Mouse (Mus musculus): Measurements from ENCODE around the gene Gm45234. TPM values are rescaled to one million over a fixed set of nuclear protein-coding genes. Genes with fewer than 3 reads are reported as not detected.

Gm45234 gene
- polyA plus RNA-seq, 1 experiment = not detected

DNA sequence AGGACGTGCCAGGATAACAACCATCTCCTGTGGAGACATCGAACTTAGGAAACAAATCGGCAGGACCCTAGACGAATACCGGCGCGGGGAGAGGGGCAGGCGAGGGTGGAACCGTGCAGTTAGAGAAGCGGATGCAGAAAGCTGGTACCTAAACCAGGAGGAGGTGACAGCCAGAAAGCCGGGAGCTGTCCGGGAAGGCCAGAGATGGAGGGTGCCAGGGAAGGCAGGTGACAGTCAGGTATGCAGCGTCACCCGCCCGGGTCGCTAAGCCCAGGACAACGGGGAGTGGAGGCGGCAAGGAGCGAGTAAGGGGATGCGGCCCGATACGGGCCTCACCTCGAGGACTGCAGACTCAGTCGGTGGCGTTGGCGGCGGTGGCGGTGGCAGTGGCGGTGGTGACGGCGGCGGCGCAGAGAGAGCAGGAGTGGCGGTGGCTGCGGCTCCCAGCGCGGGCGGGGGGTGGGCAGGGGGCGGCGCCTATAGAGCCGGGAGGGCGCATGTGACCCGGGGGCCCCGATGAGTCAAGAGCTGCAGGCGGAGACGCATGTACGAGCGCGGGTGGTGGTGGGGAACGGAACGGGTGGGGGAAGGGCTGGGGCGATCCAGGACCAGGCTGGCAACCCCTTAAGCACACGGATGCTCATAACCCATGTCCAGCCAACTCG, 13.4 kb upstream of the Gm45234 start, which contains the start of gene Eno2:
Gene Eno2 (minus strand): TSS at position 573 of the 665 bp plus-strand sequence.
- Histone ChIP-seq H3K9me3 (replicated peaks; ENCODE audit: control insufficient read depth, insufficient read depth, low read length, poor library complexity, severe bottlenecking) (no peaks in the 10 kb centered on the region), H3K4me3 (ENCODE audit: low read depth, low read length) (peak within 1 kb of the TSS; percentile 75), H3K27me3 (ENCODE audit: control insufficient read depth, insufficient read depth, low read length, poor library complexity, severe bottlenecking) (no peaks in the 10 kb centered on the region), H3K4me1 (ENCODE audit: control insufficient read depth, insufficient read depth, low read length) (peaks cover 2% of the 10 kb centered on the region), H3K27ac (ENCODE audit: insufficient read depth, low read length) (no peak within 1 kb of the TSS), H3K9ac (ENCODE audit: low read depth, poor library complexity, severe bottlenecking) (peak within 1 kb of the TSS; percentile 43), H3K36me3 (ENCODE audit: control insufficient read depth, insufficient read depth, low read length, poor library complexity, severe bottlenecking) (no peaks in the 10 kb centered on the region)
- TF ChIP-seq POLR2A (IDR thresholded peaks at IDR 0.05; ENCODE audit: insufficient read depth, low read length) (no peak), EP300 (IDR thresholded peaks at IDR 0.05; ENCODE audit: insufficient read depth, low read depth, low read length) (no peak), CTCF (IDR thresholded peaks at IDR 0.05; ENCODE audit: low read depth, low read length) (no peak)

DNA sequence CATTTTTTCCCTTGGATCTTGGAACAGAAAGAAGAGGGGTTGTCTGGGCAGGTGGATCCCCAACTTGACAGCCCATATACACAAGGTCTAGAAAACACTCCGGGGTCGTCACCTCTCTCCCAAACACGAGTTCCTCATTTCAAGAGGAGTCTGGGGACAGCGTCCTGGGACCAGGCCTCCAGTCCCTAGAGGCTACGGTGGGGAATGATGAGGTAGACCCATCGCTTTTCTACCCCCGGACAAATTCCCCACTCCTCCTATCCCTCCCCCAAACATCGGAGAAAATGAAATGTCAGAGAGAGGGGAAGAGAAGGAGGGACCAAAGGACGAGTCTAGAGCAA, 12.9 kb upstream of the Gm45234 start:
- H3K9ac ChIP-seq (ENCODE audit: low read depth, poor library complexity, severe bottlenecking) = peak overlapping the region; percentile 43; the same call in 1 of the 2 replicates
- TF ChIP-seq EP300 (IDR thresholded peaks at IDR 0.05; ENCODE audit: insufficient read depth, low read depth, low read length) (no peak), POLR2A (IDR thresholded peaks at IDR 0.05; ENCODE audit: insufficient read depth, low read length) (no peak), CTCF (IDR thresholded peaks at IDR 0.05; ENCODE audit: low read depth, low read length) (no peak)

DNA sequence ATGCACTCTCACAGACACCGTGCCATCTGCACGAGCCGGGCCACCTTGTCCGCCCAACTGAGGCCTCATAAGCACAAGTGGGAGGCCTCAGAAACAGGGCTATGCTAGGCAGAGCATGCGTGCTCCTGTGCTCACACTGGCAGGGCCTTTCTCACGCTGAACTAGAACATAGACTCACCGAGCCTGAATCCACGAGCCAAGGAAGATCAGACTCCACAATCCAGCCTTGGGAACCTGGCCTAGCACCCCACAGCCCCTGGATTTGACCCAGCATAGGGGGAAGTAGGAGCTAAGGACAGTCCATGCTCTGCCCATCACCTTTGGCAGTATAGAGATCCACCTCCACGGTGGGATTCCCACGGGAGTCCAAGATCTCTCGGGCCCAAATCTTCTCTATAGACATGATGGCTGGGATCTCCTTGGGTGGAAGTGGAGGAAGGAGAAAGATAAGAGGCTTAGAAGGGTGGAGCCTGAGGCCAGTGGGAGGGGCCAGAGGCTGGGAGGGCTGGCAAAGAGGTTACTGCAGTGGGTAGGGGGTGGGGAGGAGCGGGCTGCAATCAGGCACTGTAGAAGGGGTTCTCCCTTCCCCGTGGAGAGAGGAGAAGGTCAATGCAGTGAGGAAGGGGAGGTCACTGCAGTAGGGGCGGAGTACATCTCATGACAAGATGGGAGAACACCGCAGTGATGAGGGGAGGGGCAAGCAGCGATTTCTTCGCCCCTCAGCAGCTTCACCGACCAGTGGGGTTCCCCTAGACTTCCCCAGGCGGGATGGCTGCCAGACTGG, 12.3 kb upstream of the Gm45234 start:
- no peaks in the 10 kb centered on the region for H3K27me3 ChIP-seq (ENCODE audit: control insufficient read depth, insufficient read depth, low read length, poor library complexity, severe bottlenecking)
- H3K9me3 ChIP-seq (replicated peaks; ENCODE audit: control insufficient read depth, insufficient read depth, low read length, poor library complexity, severe bottlenecking) = no peaks in the 10 kb centered on the region
- no peak overlapping the region for H3K27ac ChIP-seq (ENCODE audit: insufficient read depth, low read length)
- H3K4me3 ChIP-seq (ENCODE audit: low read depth, low read length) = peak overlapping the region; percentile 75
- peaks cover 2% of the 10 kb centered on the region for H3K4me1 ChIP-seq (ENCODE audit: control insufficient read depth, insufficient read depth, low read length)
- TF ChIP-seq CTCF (IDR thresholded peaks at IDR 0.05; ENCODE audit: low read depth, low read length) (no peak), POLR2A (IDR thresholded peaks at IDR 0.05; ENCODE audit: insufficient read depth, low read length) (no peak), EP300 (IDR thresholded peaks at IDR 0.05; ENCODE audit: insufficient read depth, low read depth, low read length) (no peak)
- H3K36me3 ChIP-seq (ENCODE audit: control insufficient read depth, insufficient read depth, low read length, poor library complexity, severe bottlenecking) = no peaks in the 10 kb centered on the region
- no peak overlapping the region for H3K9ac ChIP-seq (ENCODE audit: low read depth, poor library complexity, severe bottlenecking)

More for the DNA sequence above, 12.9 kb upstream of the Gm45234 start:
- Histone ChIP-seq H3K4me3 (ENCODE audit: low read depth, low read length) (peak overlapping the region; percentile 75), H3K9me3 (replicated peaks; ENCODE audit: control insufficient read depth, insufficient read depth, low read length, poor library complexity, severe bottlenecking) (no peaks in the 10 kb centered on the region), H3K27ac (ENCODE audit: insufficient read depth, low read length) (no peak overlapping the region), H3K27me3 (ENCODE audit: control insufficient read depth, insufficient read depth, low read length, poor library complexity, severe bottlenecking) (no peaks in the 10 kb centered on the region), H3K4me1 (ENCODE audit: control insufficient read depth, insufficient read depth, low read length) (peaks cover 2% of the 10 kb centered on the region), H3K36me3 (ENCODE audit: control insufficient read depth, insufficient read depth, low read length, poor library complexity, severe bottlenecking) (no peaks in the 10 kb centered on the region)

DNA sequence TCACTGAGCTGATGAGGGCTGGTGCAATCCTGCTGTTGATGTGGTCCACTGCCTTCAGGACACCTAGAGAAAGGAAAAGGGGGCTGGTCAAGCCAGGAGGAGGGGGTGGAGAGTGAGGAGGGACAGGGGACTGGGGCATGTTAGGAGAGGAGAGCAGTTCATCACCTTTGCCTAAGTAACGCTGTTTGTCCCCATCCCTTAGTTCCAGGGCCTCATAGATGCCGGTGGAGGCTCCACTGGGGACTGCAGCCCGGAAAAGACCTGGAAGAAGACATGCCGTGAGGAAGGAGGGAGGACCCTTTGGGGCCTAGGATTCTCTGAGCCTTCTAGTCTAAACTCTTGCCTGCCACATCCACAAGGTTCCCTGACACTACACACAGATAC, 11.7 kb upstream of the Gm45234 start:
- H3K27me3 ChIP-seq (ENCODE audit: control insufficient read depth, insufficient read depth, low read length, poor library complexity, severe bottlenecking) = no peaks in the 10 kb centered on the region
- H3K4me1 ChIP-seq (ENCODE audit: control insufficient read depth, insufficient read depth, low read length) = peaks cover 2% of the 10 kb centered on the region
- no peaks in the 10 kb centered on the region for H3K36me3 ChIP-seq (ENCODE audit: control insufficient read depth, insufficient read depth, low read length, poor library complexity, severe bottlenecking)
- no peaks in the 10 kb centered on the region for H3K9me3 ChIP-seq (replicated peaks; ENCODE audit: control insufficient read depth, insufficient read depth, low read length, poor library complexity, severe bottlenecking)
- no peak overlapping the region for H3K4me3 ChIP-seq (ENCODE audit: low read depth, low read length)
- TF ChIP-seq POLR2A (IDR thresholded peaks at IDR 0.05; ENCODE audit: insufficient read depth, low read length) (no peak), EP300 (IDR thresholded peaks at IDR 0.05; ENCODE audit: insufficient read depth, low read depth, low read length) (no peak), CTCF (IDR thresholded peaks at IDR 0.05; ENCODE audit: low read depth, low read length) (no peak)
- no peak overlapping the region for H3K27ac ChIP-seq (ENCODE audit: insufficient read depth, low read length)
- H3K9ac ChIP-seq (ENCODE audit: low read depth, poor library complexity, severe bottlenecking) = no peak overlapping the region

DNA sequence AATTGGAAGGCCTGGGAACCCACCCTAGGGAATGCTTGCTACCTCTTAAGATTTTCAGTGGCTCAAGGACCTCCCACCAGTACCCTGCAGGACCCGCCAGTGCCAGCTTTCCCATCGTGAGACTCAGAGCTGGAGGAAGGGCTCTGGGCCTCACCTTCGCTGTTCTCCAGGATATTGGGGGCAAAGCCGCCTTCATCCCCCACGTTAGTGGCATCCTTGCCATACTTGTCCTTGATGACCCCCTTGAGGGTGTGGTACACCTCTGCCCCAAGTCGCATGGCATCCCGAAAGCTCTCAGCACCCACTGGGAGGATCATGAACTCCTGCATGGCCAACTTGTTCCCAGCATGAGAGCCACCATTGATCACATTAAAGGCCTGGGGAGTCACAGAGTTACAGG, 10.1 kb upstream of the Gm45234 start:
- no peaks in the 10 kb centered on the region for H3K36me3 ChIP-seq (ENCODE audit: control insufficient read depth, insufficient read depth, low read length, poor library complexity, severe bottlenecking)
- no peaks in the 10 kb centered on the region for H3K9me3 ChIP-seq (replicated peaks; ENCODE audit: control insufficient read depth, insufficient read depth, low read length, poor library complexity, severe bottlenecking)
- no peak overlapping the region for H3K9ac ChIP-seq (ENCODE audit: low read depth, poor library complexity, severe bottlenecking)
- no peak overlapping the region for H3K27ac ChIP-seq (ENCODE audit: insufficient read depth, low read length)
- no peak for TF ChIP-seq POLR2A (IDR thresholded peaks at IDR 0.05; ENCODE audit: insufficient read depth, low read length)
- no peak for TF ChIP-seq CTCF (IDR thresholded peaks at IDR 0.05; ENCODE audit: low read depth, low read length)
- TF ChIP-seq EP300 (IDR thresholded peaks at IDR 0.05; ENCODE audit: insufficient read depth, low read depth, low read length) = no peak
- no peaks in the 10 kb centered on the region for H3K27me3 ChIP-seq (ENCODE audit: control insufficient read depth, insufficient read depth, low read length, poor library complexity, severe bottlenecking)
- H3K4me1 ChIP-seq (ENCODE audit: control insufficient read depth, insufficient read depth, low read length) = peaks cover 2% of the 10 kb centered on the region
- no peak overlapping the region for H3K4me3 ChIP-seq (ENCODE audit: low read depth, low read length)

DNA sequence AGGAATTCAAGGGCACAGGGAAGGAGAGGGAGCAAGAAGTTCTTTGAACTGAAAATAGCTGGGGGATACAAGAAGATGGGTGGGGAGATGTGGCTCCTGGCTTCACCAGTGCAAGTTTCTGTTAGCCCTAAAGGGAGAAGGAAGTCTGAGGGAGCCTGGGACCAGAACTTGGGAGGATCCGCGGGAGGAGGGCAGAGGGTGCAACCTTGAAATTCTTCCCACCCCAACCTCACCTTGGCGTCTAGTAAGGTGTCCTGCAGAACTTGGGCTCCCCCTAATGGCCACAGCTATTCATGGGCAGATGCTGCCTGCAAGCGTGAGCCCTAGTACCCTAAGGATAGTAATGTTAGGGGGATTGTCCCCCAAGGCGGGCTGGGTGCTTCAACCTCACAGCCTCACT, 3.4 kb upstream of the Gm45234 start:
- Histone ChIP-seq H3K9ac (ENCODE audit: low read depth, poor library complexity, severe bottlenecking) (peak overlapping the region; percentile 17; the same call in 1 of the 2 replicates), H3K4me3 (ENCODE audit: low read depth, low read length) (no peak overlapping the region), H3K4me1 (ENCODE audit: control insufficient read depth, insufficient read depth, low read length) (peaks cover 5% of the 10 kb centered on the region), H3K27ac (ENCODE audit: insufficient read depth, low read length) (no peak overlapping the region), H3K36me3 (ENCODE audit: control insufficient read depth, insufficient read depth, low read length, poor library complexity, severe bottlenecking) (no peaks in the 10 kb centered on the region), H3K9me3 (replicated peaks; ENCODE audit: control insufficient read depth, insufficient read depth, low read length, poor library complexity, severe bottlenecking) (no peaks in the 10 kb centered on the region), H3K27me3 (ENCODE audit: control insufficient read depth, insufficient read depth, low read length, poor library complexity, severe bottlenecking) (no peaks in the 10 kb centered on the region)
- TF ChIP-seq CTCF (IDR thresholded peaks at IDR 0.05; ENCODE audit: low read depth, low read length) (peak; percentile 98), POLR2A (IDR thresholded peaks at IDR 0.05; ENCODE audit: insufficient read depth, low read length) (no peak), EP300 (IDR thresholded peaks at IDR 0.05; ENCODE audit: insufficient read depth, low read depth, low read length) (peak; percentile 71)
